Mouse (Mus musculus) frontal cortex, postnatal 36 days (tissue): Measurements from ENCODE around the gene Thbd.

Experiments used
- DNase-seq, 2 experiments: peaks; one replicate each; pipeline ENCODE4 v3.0.0; 2022; ENCODE audit warnings: low spot score in 2 of 2

The Thbd gene

GRCm38 (mm10) chr2:148407870-148408760 lies at the start of gene Thbd:
Gene Thbd (minus strand): TSS chr2:148408188.
- no peak for DNase-seq

- DNase-seq: no peak
Observed at GRCm38 (mm10) chr2:148455341-148455740, 47.4 kb upstream of the Thbd start.

- no peak for DNase-seq
Observed at GRCm38 (mm10) chr2:148454014-148454542, 46.1 kb upstream of the Thbd start.

- DNase-seq: no peak
Observed at GRCm38 (mm10) chr2:148453061-148453460, 45.1 kb upstream of the Thbd start.

- DNase-seq: no peak
Observed at GRCm38 (mm10) chr2:148451498-148451897, 43.5 kb upstream of the Thbd start.

- no peak for DNase-seq
Observed at GRCm38 (mm10) chr2:148450616-148451015, 42.6 kb upstream of the Thbd start.

GRCm38 (mm10) chr2:148449659-148450058 lies 41.7 kb upstream of the Thbd start:
- DNase-seq: no peak

- DNase-seq: no peak
Observed at GRCm38 (mm10) chr2:148446446-148446845, 38.5 kb upstream of the Thbd start.

- DNase-seq: no peak
Observed at GRCm38 (mm10) chr2:148445616-148446015, 37.6 kb upstream of the Thbd start.

GRCm38 (mm10) chr2:148444472-148444871 lies 36.5 kb upstream of the Thbd start:
- DNase-seq: no peak

- no peak for DNase-seq
Observed at GRCm38 (mm10) chr2:148443249-148443958, 35.4 kb upstream of the Thbd start, which contains the start of gene Cd93. Gene Cd93 (minus strand): TSS chr2:148443563.

- DNase-seq: no peak
Observed at GRCm38 (mm10) chr2:148442710-148443109, 34.7 kb upstream of the Thbd start.

GRCm38 (mm10) chr2:148442172-148442571 lies 34.2 kb upstream of the Thbd start:
- DNase-seq: no peak

GRCm38 (mm10) chr2:148441421-148441820 lies 33.4 kb upstream of the Thbd start:
- DNase-seq: no peak

- no peak for DNase-seq
Observed at GRCm38 (mm10) chr2:148439691-148440276, 31.8 kb upstream of the Thbd start.

GRCm38 (mm10) chr2:148436285-148436684 lies 28.3 kb upstream of the Thbd start:
- no peak for DNase-seq

GRCm38 (mm10) chr2:148432346-148432745 lies 24.4 kb upstream of the Thbd start:
- DNase-seq: no peak

GRCm38 (mm10) chr2:148430941-148431340 lies 23.0 kb upstream of the Thbd start:
- DNase-seq: no peak

GRCm38 (mm10) chr2:148429001-148429505 lies 21.1 kb upstream of the Thbd start:
- no peak for DNase-seq

- DNase-seq: no peak
Observed at GRCm38 (mm10) chr2:148428523-148428922, 20.5 kb upstream of the Thbd start.

- DNase-seq: no peak
Observed at GRCm38 (mm10) chr2:148427553-148427952, 19.6 kb upstream of the Thbd start.
